Mouse (Mus musculus) right cerebral cortex, adult 18-20 months (tissue): Measurements from ENCODE around the gene Pgpep1.

Source experiments
- DNase-seq: peaks from one replicate; pipeline ENCODE4 v3.0.0; 2022; ENCODE audit warnings: mixed read lengths

Gene Pgpep1

DNA sequence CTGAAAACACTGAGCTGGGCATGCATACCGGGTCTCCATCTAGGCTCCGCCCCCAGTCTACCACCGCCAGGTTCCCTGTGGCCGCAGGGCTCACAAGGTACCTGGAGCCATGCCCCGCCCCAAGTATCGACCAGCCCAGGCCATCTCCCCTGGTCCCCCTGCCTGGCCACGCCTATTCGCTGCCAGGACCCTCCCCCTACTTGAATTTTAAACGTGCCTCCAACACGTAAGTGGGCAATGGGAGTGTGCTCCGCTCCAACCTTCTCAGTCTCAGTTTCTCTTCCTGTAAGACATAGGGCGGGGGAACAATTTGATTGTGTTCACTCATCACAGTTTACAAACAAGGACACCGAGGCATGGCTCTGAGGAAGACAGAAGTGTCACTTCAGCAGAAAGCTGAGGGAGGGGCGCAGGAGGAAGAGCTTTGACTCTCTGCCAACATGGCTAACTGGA, at the start of gene Pgpep1:
Gene Pgpep1, minus strand, starts transcription at position 116 of the 453 bp plus-strand sequence.
- no peak for DNase-seq

DNA sequence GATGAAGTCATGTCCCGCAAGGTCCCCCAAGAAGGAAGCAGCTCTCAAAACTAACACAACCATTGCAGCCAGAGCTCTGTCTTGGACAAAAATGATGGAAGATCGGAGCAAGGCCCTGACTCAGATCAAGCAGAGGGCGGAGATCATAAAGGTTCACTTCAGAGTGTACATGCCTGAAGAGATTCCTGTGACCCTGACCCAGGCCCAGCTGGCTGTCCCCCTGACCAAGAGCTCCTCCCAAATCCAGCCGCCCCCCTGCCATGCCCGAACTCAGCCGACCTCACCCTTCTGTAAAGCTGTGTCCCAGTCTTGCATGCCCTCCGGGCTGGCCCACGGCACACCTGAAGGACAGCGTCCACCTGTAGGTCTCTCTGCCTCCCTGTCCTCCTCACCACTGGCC, 49.6 kb upstream of the Pgpep1 start:
- no peak for DNase-seq

- no peak for DNase-seq
These were observed 48.1 kb upstream of the Pgpep1 start for GRCm38 (mm10) chr8:70708281-70708680.

- no peak for DNase-seq
These were observed 43.1 kb upstream of the Pgpep1 start, which contains the start of gene Iqcn for GRCm38 (mm10) chr8:70703287-70703686. Gene Iqcn, plus strand, starts transcription at chr8:70703457.

GRCm38 (mm10) chr8:70702842-70703182, 42.6 kb upstream of the Pgpep1 start:
- DNase-seq = no peak

DNA sequence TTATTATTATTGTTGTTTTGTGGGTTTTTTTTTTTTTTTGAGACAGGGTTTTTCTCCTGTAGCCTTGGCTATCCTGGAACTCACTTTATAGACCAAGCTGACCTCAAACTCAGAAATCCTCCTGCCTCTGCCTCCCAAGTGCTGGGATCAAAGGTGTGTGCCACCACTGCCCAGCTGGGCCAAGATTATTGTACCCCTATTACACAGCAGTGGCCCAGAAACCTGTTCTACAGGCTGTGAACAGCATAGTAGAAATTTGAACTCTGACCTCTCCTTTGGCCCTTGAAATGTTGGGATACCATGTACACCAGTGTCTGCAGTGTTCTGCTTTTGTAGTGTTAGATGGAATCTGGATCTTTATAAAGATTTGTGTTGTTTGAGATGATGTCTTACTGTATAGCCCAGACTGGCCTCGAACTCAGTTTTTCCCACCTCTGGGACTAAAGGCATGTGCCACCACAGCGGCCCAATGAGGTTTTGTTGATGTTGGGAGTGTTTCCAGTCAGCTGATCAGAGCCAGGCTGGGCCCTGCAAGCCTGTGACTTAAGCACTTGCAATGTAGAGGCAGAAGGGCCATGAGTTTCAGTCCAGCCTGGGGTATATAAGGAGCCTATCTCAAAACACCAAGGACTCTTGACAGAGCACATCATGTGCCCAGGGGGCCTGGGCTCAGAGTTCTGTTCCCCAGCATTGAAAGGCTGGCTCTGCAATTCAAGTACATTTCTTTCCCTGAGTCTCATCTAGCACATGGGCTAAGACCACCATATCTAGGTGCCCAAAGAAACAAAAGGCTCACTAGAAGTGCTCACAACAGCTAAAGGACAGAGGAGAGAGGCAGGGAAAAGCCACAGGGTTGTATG, 42.0 kb upstream of the Pgpep1 start:
- DNase-seq = no peak

DNA sequence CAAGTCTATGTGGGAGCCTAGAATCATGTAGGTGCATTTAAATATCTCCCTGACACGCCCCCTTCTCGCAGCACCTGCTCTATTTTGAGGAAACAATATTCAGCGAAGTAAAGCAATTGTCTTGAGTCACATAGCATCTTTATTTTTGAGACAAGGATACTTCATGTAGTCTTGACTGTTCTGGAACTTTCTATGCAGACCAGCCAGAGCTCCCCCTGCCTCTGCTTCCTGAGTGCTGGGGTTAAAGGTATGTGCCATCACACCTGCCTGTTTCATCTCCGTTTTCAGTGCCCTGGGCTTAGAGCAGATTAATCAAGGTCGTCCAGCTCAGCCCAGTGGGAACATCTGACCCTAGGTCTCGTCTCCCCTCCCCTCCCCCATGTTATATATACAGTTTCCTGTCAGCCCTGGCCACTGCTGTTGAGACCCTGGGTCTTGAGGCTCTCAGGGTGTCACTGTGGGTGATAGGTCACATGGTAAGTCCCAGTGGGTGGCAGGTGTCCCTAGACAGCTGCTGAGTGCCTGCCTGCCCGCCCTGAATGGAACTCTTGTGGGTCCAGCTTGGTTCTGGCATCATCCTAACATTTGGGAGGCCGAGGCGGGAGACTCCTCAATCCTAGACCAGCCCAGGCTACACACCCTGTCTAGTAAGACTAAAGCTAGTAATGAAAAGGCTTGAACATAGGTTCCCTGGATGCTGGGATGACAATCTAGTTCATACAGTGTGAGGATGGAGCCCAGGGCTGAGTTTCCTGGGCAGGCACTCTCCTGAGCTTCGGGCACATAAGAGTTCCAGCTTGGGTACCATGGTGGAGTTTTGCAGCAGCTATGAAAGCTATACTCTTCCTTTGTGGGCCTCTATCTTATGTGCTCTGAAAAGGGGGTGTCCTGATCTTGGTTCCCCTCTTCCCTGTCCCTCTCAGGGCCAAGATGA, 41.1 kb upstream of the Pgpep1 start:
- no peak for DNase-seq

GRCm38 (mm10) chr8:70700555-70700922, 40.4 kb upstream of the Pgpep1 start:
- peak; percentile 89 for DNase-seq

- peak; percentile 81 for DNase-seq
These were observed 39.8 kb upstream of the Pgpep1 start for GRCm38 (mm10) chr8:70699834-70700554.

DNA sequence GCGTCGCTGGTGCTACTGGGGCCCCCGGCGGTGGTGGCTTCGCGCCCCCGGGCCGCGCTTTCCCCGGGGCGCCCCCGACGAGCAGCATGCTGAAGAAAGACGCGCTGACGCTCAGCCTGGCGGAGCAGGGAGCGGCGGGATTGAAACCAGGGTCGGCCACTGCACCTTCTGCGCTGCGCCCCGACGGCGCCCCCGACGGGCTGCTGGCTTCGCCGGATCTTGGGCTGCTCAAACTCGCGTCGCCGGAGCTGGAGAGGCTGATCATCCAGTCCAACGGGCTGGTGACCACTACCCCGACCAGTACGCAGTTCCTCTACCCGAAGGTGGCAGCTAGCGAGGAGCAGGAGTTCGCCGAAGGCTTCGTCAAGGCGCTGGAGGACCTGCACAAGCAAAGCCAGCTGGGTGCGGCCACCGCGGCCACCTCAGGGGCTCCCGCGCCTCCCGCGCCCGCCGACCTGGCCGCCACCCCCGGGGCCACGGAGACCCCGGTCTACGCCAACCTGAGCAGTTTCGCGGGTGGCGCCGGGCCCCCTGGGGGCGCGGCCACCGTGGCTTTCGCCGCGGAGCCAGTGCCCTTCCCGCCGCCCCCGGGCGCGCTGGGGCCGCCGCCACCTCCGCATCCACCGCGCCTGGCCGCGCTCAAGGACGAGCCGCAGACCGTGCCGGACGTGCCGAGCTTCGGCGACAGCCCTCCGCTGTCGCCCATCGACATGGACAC, 39.1 kb upstream of the Pgpep1 start:
- peak; percentile 40 for DNase-seq

- peak; percentile 98 for DNase-seq
These were observed 38.3 kb upstream of the Pgpep1 start, which contains the start of gene Jund for GRCm38 (mm10) chr8:70698310-70699109. Gene Jund, plus strand, starts transcription at chr8:70698949.

- no peak for DNase-seq
These were observed 37.4 kb upstream of the Pgpep1 start for GRCm38 (mm10) chr8:70697366-70698250.

DNA sequence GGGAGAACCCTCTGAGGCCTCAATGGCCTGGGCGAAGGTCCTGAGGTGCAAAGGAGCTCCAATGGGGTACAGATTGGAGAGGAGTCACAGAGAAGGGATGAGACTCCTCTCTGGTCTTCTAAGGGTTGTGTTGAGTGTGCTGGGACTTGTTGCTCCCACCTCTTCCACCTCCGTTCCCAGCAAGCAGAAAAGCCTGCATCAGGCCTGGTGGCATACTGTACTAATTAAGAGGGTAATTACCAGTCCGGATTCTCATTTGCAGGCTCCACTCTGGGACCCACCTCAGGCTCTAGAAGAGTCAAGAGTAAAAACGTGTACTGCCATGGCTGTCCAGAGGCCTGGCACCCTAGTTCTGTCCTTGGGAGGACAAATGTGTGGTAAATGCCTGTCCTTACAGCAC, 36.8 kb upstream of the Pgpep1 start:
- no peak for DNase-seq

GRCm38 (mm10) chr8:70696019-70696885, 36.1 kb upstream of the Pgpep1 start:
- no peak for DNase-seq

GRCm38 (mm10) chr8:70695318-70696018, 35.3 kb upstream of the Pgpep1 start:
- DNase-seq = no peak

GRCm38 (mm10) chr8:70693636-70694035, 33.4 kb upstream of the Pgpep1 start:
- DNase-seq = no peak

GRCm38 (mm10) chr8:70691727-70692231, 31.6 kb upstream of the Pgpep1 start:
- no peak for DNase-seq

GRCm38 (mm10) chr8:70691230-70691629, 31.0 kb upstream of the Pgpep1 start:
- no peak for DNase-seq
